Mouse (Mus musculus) limb, embryonic 15.5 days (tissue): ENCODE data around the gene Slit2. TPM values are rescaled to one million over a fixed set of nuclear protein-coding genes. Genes with fewer than 3 reads are reported as not detected.
"Not testable (repeated sequence)": the region's sequence is repeated elsewhere in the genome, so short reads cannot be mapped to it uniquely, and the experiment has no call there.

Experiments used
- ATAC-seq: fragments of 200-750 bp; cut with Nextera tagmentation; 2 replicates; pipeline ENCODE4 v1.8.0; 2017; ENCODE audit warnings: low read depth, moderate TSS enrichment; ENCODE audit not compliant: insufficient number of reproducible peaks, low FRiP score, low TSS enrichment
- H3K27ac ChIP-seq: fragments of 300-500 bp; sonication (generic); 2 replicates; pipeline ENCODE4 v1.5.1; 2015; ENCODE audit warnings: moderate library complexity, mild to moderate bottlenecking, inconsistent platforms
- H3K27me3 ChIP-seq: fragments of 300-500 bp; sonication (generic); 2 replicates; pipeline ENCODE4 v1.6.1; 2015; ENCODE audit warnings: inconsistent platforms
- H3K36me3 ChIP-seq: fragments of 300-500 bp; sonication (generic); 2 replicates; pipeline ENCODE4 v1.6.1; 2015; ENCODE audit warnings: inconsistent platforms
- H3K4me1 ChIP-seq: fragments of 300-500 bp; sonication (generic); 2 replicates; pipeline ENCODE4 v1.6.1; 2015; ENCODE audit warnings: inconsistent platforms
- H3K4me2 ChIP-seq: fragments of 300-500 bp; sonication (generic); 2 replicates; pipeline ENCODE4 v1.6.1; 2015; ENCODE audit warnings: mild to moderate bottlenecking, inconsistent platforms
- H3K4me3 ChIP-seq: fragments of 300-500 bp; sonication (generic); 2 replicates; pipeline ENCODE4 v1.5.1; 2015; ENCODE audit warnings: mild to moderate bottlenecking, inconsistent platforms
- H3K9ac ChIP-seq: fragments of 300-500 bp; sonication (generic); 2 replicates; pipeline ENCODE4 v1.6.1; 2015; ENCODE audit warnings: inconsistent platforms
- H3K9me3 ChIP-seq: fragments of 300-500 bp; sonication (generic); 2 replicates; pipeline ENCODE4 v1.6.1; 2016; ENCODE audit warnings: inconsistent platforms
- WGBS: fragments of 180-500 bp; shearing (Covaris S2); methylation state at CpG from one replicate; pipeline ENCODE4 v1.1.7; 2015; 5-methylcytosine and 5-hydroxymethylcytosine counted together
- polyA plus RNA-seq: library from polyadenylated mRNA; unstranded; fragments of >200 nt; fragmentation: Nextera tagmentation; extraction: Ambion mirVana; gene quantifications from 2 replicates; pipeline ENCODE4 v1.2.1, GENCODE M21; 2015

Gene Slit2
- polyA plus RNA-seq, 1 experiment from 2014 or later: 21.0 TPM

- no peak for ATAC-seq
- H3K27ac ChIP-seq: no peak overlapping the region
- no peaks in the 10 kb centered on the region for H3K36me3 ChIP-seq
- WGBS: 55% methylated on average over 3 of the region's 3 CpGs
- H3K9me3 ChIP-seq: no peaks in the 10 kb centered on the region
- no peak overlapping the region for H3K4me2 ChIP-seq
- no peaks in the 10 kb centered on the region for H3K4me1 ChIP-seq
- H3K27me3 ChIP-seq: no peaks in the 10 kb centered on the region
- no peak overlapping the region for H3K9ac ChIP-seq
- no peak overlapping the region for H3K4me3 ChIP-seq
Measured at GRCm38 (mm10) chr5:48160829-48161228, 177.9 kb downstream of the Slit2 start.

GRCm38 (mm10) chr5:48181646-48182302 is 198.8 kb downstream of the Slit2 start:
- no peak for ATAC-seq
- no peak overlapping the region for H3K9ac ChIP-seq
- H3K4me2 ChIP-seq: no peak overlapping the region

GRCm38 (mm10) chr5:48184358-48184757 is 201.4 kb downstream of the Slit2 start:
- ATAC-seq: no peak
- Histone ChIP-seq H3K4me3 (no peak overlapping the region), H3K27me3 (no peaks in the 10 kb centered on the region), H3K4me1 (no peaks in the 10 kb centered on the region), H3K9me3 (no peaks in the 10 kb centered on the region), H3K9ac (no peak overlapping the region), H3K4me2 (no peak overlapping the region), H3K27ac (no peak overlapping the region), H3K36me3 (no peaks in the 10 kb centered on the region)
- 80% methylated on average over 8 of the region's 8 CpGs for WGBS

More at GRCm38 (mm10) chr5:48181646-48182302, 198.8 kb downstream of the Slit2 start:
- Histone ChIP-seq H3K4me1 (no peaks in the 10 kb centered on the region), H3K4me3 (no peak overlapping the region), H3K9me3 (no peaks in the 10 kb centered on the region), H3K27me3 (no peaks in the 10 kb centered on the region), H3K27ac (no peak overlapping the region), H3K36me3 (no peaks in the 10 kb centered on the region)
- WGBS: 46% methylated on average over 9 of the region's 9 CpGs

DNA sequence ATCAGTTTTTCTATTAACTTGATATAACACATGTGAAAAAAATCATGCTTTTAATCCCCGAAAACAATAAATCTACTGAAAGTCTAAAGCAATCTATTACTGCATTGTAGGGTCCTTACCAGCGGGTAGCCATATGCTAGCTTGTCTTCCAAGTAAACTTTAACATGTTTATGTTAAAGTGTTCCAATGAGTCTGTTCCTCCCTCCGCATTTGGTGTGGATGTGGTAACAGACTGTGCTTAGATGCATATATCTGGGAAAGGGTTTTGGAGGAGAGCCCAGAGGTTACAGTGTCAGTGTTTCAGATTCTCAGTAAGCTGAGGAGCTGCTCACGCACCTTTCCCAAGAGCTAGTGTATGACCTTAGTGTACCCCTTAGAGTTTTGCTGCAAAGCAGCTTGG is 204.9 kb downstream of the Slit2 start:
- no peak overlapping the region for H3K4me2 ChIP-seq
- WGBS: 81% methylated on average over 4 of the region's 4 CpGs
- H3K4me3 ChIP-seq: no peak overlapping the region
- no peaks in the 10 kb centered on the region for H3K27me3 ChIP-seq
- H3K27ac ChIP-seq: no peak overlapping the region
- H3K36me3 ChIP-seq: no peaks in the 10 kb centered on the region
- no peak for ATAC-seq
- no peaks in the 10 kb centered on the region for H3K4me1 ChIP-seq
- H3K9ac ChIP-seq: no peak overlapping the region
- H3K9me3 ChIP-seq: no peaks in the 10 kb centered on the region

DNA sequence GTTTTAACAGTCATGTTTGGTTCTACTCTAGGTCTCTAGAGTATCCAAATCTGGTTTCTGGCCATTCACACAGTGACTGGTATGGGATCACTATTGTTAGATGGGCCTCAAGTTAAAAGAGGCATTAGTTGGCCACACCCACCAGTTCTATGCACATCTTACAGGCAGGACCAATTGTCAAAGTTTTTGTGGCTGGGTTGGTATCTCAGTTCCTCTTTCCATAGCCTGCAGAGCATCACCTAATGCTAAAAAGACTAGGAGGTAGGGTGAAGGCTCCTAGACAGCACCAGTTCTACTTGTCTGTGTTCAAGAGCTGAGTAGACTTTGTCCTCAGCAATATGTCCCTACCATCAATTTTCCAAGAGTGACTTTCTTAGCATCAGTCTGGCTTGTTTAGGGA is 216.4 kb downstream of the Slit2 start:
- Histone ChIP-seq H3K4me1 (no peaks in the 10 kb centered on the region), H3K4me2 (no peak overlapping the region), H3K27me3 (no peaks in the 10 kb centered on the region), H3K36me3 (no peaks in the 10 kb centered on the region), H3K9me3 (no peaks in the 10 kb centered on the region), H3K9ac (no peak overlapping the region), H3K4me3 (no peak overlapping the region), H3K27ac (no peak overlapping the region)
- no peak for ATAC-seq

DNA sequence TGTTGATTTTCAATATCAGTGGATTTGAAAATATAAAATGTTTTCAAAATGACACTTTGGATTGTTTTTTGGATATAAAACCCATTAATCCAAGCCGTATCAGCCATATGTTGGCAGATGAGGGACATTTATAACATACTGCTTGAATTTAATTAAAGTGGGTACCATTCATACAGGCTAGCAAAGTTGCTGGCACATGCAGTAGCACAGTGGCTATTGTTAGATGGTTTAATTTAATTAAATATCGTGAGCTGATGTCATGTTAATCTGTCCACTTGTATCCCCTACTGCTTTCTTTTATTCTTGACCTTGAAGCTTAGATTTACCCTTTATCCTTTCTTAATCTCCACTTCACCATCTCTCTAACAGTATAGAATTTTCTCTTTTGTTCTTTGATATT is 232.3 kb downstream of the Slit2 start:
- ATAC-seq: no peak
- no peaks in the 10 kb centered on the region for H3K27me3 ChIP-seq
- H3K9me3 ChIP-seq: no peaks in the 10 kb centered on the region
- H3K36me3 ChIP-seq: no peaks in the 10 kb centered on the region; the same call in 1 of the 2 replicates
- H3K27ac ChIP-seq: no peak overlapping the region
- no peak overlapping the region for H3K4me2 ChIP-seq
- no peaks in the 10 kb centered on the region for H3K4me1 ChIP-seq
- no peak overlapping the region for H3K9ac ChIP-seq
- H3K4me3 ChIP-seq: no peak overlapping the region
- 81% methylated on average over 2 of the region's 2 CpGs for WGBS

DNA sequence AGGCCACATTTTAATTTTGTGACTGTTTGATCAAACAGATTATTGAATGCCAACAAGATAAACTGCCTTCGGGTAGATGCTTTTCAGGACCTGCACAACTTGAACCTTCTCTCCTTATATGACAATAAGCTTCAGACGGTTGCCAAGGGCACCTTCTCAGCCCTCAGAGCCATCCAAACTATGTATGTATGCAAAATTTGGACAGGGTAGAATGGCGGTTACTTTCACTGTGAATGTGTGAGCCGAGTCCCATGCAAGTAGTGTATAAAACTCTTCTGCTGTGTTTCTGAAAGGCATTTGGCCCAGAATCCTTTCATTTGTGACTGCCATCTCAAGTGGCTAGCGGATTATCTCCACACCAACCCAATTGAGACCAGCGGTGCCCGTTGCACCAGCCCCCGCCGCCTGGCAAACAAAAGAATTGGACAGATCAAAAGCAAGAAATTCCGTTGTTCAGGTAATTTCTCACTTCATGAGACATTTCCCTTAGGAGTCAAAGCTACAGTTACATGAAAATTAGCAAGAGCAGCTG is 236.8 kb downstream of the Slit2 start:
- Histone ChIP-seq H3K36me3 (no peaks in the 10 kb centered on the region; the same call in 1 of the 2 replicates), H3K4me1 (no peaks in the 10 kb centered on the region), H3K9me3 (no peaks in the 10 kb centered on the region), H3K9ac (no peak overlapping the region), H3K4me2 (no peak overlapping the region), H3K4me3 (no peak overlapping the region), H3K27me3 (no peaks in the 10 kb centered on the region), H3K27ac (no peak overlapping the region)
- ATAC-seq: no peak
- 88% methylated on average over 10 of the region's 10 CpGs for WGBS

DNA sequence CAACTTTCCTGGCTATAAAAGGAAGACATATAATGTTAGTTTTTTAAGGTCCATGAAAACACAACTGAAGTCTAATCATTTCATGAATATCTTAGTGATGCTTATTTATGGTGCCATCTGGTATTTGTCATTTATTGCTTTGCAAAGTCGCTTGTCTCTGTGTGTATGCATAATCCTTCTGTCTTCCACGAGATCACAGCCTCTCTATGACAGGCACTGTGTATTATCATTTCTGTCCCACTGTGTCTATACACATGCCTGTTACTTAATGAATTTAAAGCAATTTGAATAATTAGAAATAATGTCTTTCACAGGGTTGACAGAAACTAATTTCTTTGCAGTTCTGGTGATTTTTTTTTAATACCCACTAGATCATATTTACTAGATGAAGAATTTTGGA is 242.6 kb downstream of the Slit2 start:
- WGBS: 55% methylated on average over 2 of the region's 2 CpGs
- no peaks in the 10 kb centered on the region for H3K4me1 ChIP-seq
- H3K9ac ChIP-seq: no peak overlapping the region
- H3K27ac ChIP-seq: no peak overlapping the region
- H3K27me3 ChIP-seq: no peaks in the 10 kb centered on the region
- no peaks in the 10 kb centered on the region for H3K36me3 ChIP-seq
- no peak overlapping the region for H3K4me3 ChIP-seq
- no peaks in the 10 kb centered on the region for H3K9me3 ChIP-seq
- no peak for ATAC-seq
- no peak overlapping the region for H3K4me2 ChIP-seq

- WGBS: 83% methylated on average over 6 of the region's 6 CpGs
- Histone ChIP-seq H3K9ac (no peak overlapping the region), H3K4me3 (no peak overlapping the region), H3K27me3 (no peaks in the 10 kb centered on the region), H3K4me2 (no peak overlapping the region), H3K4me1 (no peaks in the 10 kb centered on the region), H3K9me3 (no peaks in the 10 kb centered on the region), H3K36me3 (no peaks in the 10 kb centered on the region; the same call in 1 of the 2 replicates), H3K27ac (no peak overlapping the region)
- ATAC-seq: no peak
Measured at GRCm38 (mm10) chr5:48230430-48231080, 247.6 kb downstream of the Slit2 start.

DNA sequence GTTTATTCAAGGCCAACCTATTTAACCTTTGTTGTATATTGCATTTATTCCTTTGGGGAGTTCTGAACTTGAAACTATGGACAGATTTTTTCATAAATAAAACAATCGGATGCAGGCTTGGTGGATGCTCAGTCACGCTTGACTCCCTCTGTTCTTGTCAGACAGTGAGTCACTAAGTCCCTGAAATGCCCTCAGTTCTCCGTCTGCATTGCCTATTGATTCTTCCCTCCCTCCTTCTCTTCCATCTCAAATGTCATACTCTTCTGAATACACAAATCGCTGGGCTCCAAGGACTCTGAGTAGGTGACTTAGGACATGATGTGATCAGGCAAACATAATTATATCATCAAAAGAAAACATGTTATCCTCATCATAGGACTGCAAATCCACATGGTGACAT is 251.8 kb downstream of the Slit2 start:
- Histone ChIP-seq H3K4me1 (no peaks in the 10 kb centered on the region), H3K27me3 (no peaks in the 10 kb centered on the region), H3K9ac (no peak overlapping the region), H3K4me2 (no peak overlapping the region), H3K9me3 (no peaks in the 10 kb centered on the region), H3K36me3 (no peaks in the 10 kb centered on the region; the same call in 1 of the 2 replicates), H3K4me3 (no peak overlapping the region), H3K27ac (no peak overlapping the region)
- ATAC-seq: no peak
- 82% methylated on average over 4 of the region's 4 CpGs for WGBS

- Histone ChIP-seq H3K4me2 (no peak overlapping the region), H3K4me1 (no peaks in the 10 kb centered on the region), H3K27me3 (no peaks in the 10 kb centered on the region), H3K4me3 (no peak overlapping the region), H3K27ac (no peak overlapping the region), H3K36me3 (no peaks in the 10 kb centered on the region; the same call in 1 of the 2 replicates), H3K9me3 (no peaks in the 10 kb centered on the region), H3K9ac (no peak overlapping the region)
- WGBS: 86% methylated on average over 6 of the region's 6 CpGs
- ATAC-seq: no peak
Measured at GRCm38 (mm10) chr5:48235270-48235669, 252.3 kb downstream of the Slit2 start.

- not testable (repeated sequence) for ATAC-seq, H3K9me3 ChIP-seq, H3K4me3 ChIP-seq, H3K4me2 ChIP-seq, H3K9ac ChIP-seq, H3K27ac ChIP-seq, H3K36me3 ChIP-seq, H3K27me3 ChIP-seq, H3K4me1 ChIP-seq
- 33% methylated on average over 6 of the region's 6 CpGs for WGBS
Measured at GRCm38 (mm10) chr5:48240751-48241150, 257.8 kb downstream of the Slit2 start.
